Mouse (Mus musculus): ENCODE measurements around the gene Dnah11. TPM values are rescaled to one million over a fixed set of nuclear protein-coding genes. Genes with fewer than 3 reads are reported as not detected.

Gene Dnah11
- 0.38 and 0.39 TPM in 2 replicates for polyA plus RNA-seq (2012; rRNA removed)
- polyA plus RNA-seq (2014; fragmentation: Nextera tagmentation; extraction: Ambion mirVana): 0.15 and 0.23 TPM in 2 replicates

DNA sequence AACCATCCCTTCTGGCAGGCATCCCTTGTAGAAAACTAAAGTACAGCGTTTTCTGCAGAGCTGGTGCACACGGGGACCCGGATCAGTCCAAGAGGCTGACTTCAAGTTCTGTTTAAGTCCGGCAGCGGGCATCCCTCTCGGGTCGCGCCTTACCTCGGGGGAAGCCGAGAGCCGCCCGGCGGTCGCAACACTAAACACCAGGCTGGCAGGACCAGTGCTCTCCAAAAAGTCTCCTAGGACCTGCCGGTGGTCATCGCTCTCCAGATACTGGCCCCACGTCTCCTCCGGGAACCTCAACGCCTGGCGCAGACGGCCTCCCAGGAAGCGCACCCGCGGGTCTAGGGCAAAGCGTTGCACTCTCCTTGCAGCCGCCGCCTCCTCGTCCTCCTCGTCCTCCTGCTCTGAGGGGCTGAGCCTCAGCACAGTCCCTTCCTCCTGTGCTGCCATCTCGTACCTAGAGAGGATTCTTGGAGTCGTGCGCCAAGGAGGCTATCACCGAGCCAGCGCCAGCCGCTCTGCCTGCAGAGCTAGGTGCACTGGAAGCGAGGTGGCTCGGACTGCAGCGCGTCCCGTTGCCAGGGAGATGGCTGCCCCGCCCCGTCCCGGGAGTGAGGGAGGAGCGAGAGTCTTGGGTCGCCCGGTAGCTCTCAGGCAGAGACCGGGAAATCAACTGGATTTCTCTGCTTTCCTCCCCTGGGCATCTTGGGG lies at the start of gene Dnah11:
Gene Dnah11, minus strand, starts transcription at position 658 of the 708 bp plus-strand sequence.
- Histone ChIP-seq H3K4me1 (ENCODE audit: control insufficient read depth, insufficient read depth, low read length) (peaks cover 5% of the 10 kb centered on the region; the same call in 1 of the 2 replicates), H3K27ac (replicated peaks; ENCODE audit: low read depth, low read length) (no peak within 1 kb of the TSS), H3K36me3 (ENCODE audit: control insufficient read depth, insufficient read depth, low read length) (no peaks in the 10 kb centered on the region), H3K9me3 (ENCODE audit: control insufficient read depth, low read length) (no peaks in the 10 kb centered on the region), H3K4me3 (replicated peaks; ENCODE audit: low read length) (peak within 1 kb of the TSS; percentile 38), H3K4me2 (replicated peaks; ENCODE audit: low read depth, low read length, severe bottlenecking) (peak within 1 kb of the TSS; percentile 65), H3K9ac (ENCODE audit: low read depth, low read length, severe bottlenecking) (peak within 1 kb of the TSS; percentile 4; the same call in 1 of the 2 replicates), H3K27me3 (ENCODE audit: control insufficient read depth, insufficient read depth, low read length) (peaks cover 19% of the 10 kb centered on the region)
- WGBS: under 1% methylated on average over 47 of the region's 47 CpGs
- 0 out of 2 replicates have a peak, but pooled peaks have one; percentile 13 for TF ChIP-seq POLR2A (IDR thresholded peaks at IDR 0.05; ENCODE audit: borderline replicate concordance, extremely low read depth, insufficient read depth, insufficient read length)
- ATAC-seq (ENCODE audit: low FRiP score, low read depth): peak; percentile 82
- peak; percentile 61 for DNase-seq (ENCODE audit: low spot score)

- 51% methylated on average over 3 of the region's 3 CpGs for WGBS
- ATAC-seq (ENCODE audit: low FRiP score, low read depth) (no peak), DNase-seq (ENCODE audit: low spot score) (no peak)
- Histone ChIP-seq H3K4me2 (replicated peaks; ENCODE audit: low read depth, low read length, severe bottlenecking) (no peak overlapping the region), H3K36me3 (ENCODE audit: control insufficient read depth, insufficient read depth, low read length) (no peaks in the 10 kb centered on the region), H3K9me3 (ENCODE audit: control insufficient read depth, low read length) (no peaks in the 10 kb centered on the region), H3K27me3 (ENCODE audit: control insufficient read depth, insufficient read depth, low read length) (no peaks in the 10 kb centered on the region), H3K4me3 (replicated peaks; ENCODE audit: low read length) (no peak overlapping the region), H3K9ac (ENCODE audit: low read depth, low read length, severe bottlenecking) (no peak overlapping the region), H3K27ac (replicated peaks; ENCODE audit: low read depth, low read length) (no peak overlapping the region), H3K4me1 (ENCODE audit: control insufficient read depth, insufficient read depth, low read length) (no peaks in the 10 kb centered on the region)
- TF ChIP-seq POLR2A (IDR thresholded peaks at IDR 0.05; ENCODE audit: borderline replicate concordance, extremely low read depth, insufficient read depth, insufficient read length): no peak
These were observed 22.3 kb upstream of the Dnah11 start for GRCm38 (mm10) chr12:118221182-118221581.

DNA sequence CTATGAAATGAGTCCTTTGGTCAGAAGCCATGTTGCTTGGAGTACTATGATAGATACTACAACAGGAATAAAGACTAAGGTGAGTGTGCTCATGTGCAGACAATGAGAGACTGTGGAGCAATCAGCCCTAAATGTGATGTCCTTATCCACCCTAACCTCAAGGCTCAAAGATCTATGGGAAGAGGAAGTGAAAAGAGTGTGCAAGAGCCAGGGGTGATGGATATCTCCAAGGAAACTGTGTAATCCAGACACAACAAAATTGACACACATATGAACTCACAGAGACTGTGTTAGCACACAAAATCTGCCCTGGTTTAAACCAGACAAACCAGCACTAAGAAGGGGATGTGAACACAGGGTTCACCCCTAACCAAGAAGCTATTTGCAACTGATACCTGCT lies 21.2 kb upstream of the Dnah11 start:
- no peaks in the 10 kb centered on the region for H3K36me3 ChIP-seq (ENCODE audit: control insufficient read depth, insufficient read depth, low read length)
- H3K9me3 ChIP-seq (ENCODE audit: control insufficient read depth, low read length): no peaks in the 10 kb centered on the region
- no peak for TF ChIP-seq POLR2A (IDR thresholded peaks at IDR 0.05; ENCODE audit: borderline replicate concordance, extremely low read depth, insufficient read depth, insufficient read length)

DNA sequence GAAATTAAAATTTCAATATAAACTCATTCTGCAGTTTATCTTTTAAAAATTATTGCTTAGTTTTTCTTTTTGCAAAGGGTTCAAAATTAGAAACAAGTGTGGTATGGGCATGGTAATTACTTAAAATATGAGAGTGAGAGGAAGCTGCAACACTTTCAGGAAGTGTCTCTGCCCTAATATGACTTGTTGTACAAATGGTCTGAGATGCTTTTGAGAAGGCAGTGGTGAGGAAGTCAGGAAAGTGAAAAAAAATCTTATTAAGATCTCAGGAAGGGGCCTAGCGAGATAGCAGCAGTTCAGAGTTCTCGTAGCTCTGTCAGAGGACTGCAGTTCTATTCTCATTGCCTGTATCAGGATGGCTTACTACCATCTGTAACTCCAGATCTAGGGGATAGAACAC lies 13.3 kb upstream of the Dnah11 start:
- no peaks in the 10 kb centered on the region for H3K36me3 ChIP-seq (ENCODE audit: control insufficient read depth, insufficient read depth, low read length)
- WGBS: 85% methylated on average over 2 of the region's 2 CpGs
- no peak overlapping the region for H3K4me2 ChIP-seq (replicated peaks; ENCODE audit: low read depth, low read length, severe bottlenecking)
- no peaks in the 10 kb centered on the region for H3K27me3 ChIP-seq (ENCODE audit: control insufficient read depth, insufficient read depth, low read length)
- H3K27ac ChIP-seq (replicated peaks; ENCODE audit: low read depth, low read length): no peak overlapping the region
- no peaks in the 10 kb centered on the region for H3K4me1 ChIP-seq (ENCODE audit: control insufficient read depth, insufficient read depth, low read length)
- no peak for TF ChIP-seq POLR2A (IDR thresholded peaks at IDR 0.05; ENCODE audit: borderline replicate concordance, extremely low read depth, insufficient read depth, insufficient read length)
- DNase-seq (ENCODE audit: low spot score) (no peak), ATAC-seq (ENCODE audit: low FRiP score, low read depth) (no peak)
- H3K9ac ChIP-seq (ENCODE audit: low read depth, low read length, severe bottlenecking): no peak overlapping the region
- no peak overlapping the region for H3K4me3 ChIP-seq (replicated peaks; ENCODE audit: low read length)
- no peaks in the 10 kb centered on the region for H3K9me3 ChIP-seq (ENCODE audit: control insufficient read depth, low read length)

More for the DNA sequence above, 21.2 kb upstream of the Dnah11 start:
- Histone ChIP-seq H3K27me3 (ENCODE audit: control insufficient read depth, insufficient read depth, low read length) (no peaks in the 10 kb centered on the region), H3K4me3 (replicated peaks; ENCODE audit: low read length) (no peak overlapping the region), H3K9ac (ENCODE audit: low read depth, low read length, severe bottlenecking) (no peak overlapping the region), H3K4me2 (replicated peaks; ENCODE audit: low read depth, low read length, severe bottlenecking) (no peak overlapping the region), H3K27ac (replicated peaks; ENCODE audit: low read depth, low read length) (no peak overlapping the region), H3K4me1 (ENCODE audit: control insufficient read depth, insufficient read depth, low read length) (no peaks in the 10 kb centered on the region)
- ATAC-seq (ENCODE audit: low FRiP score, low read depth) (no peak), DNase-seq (ENCODE audit: low spot score) (no peak)

- WGBS: 69% methylated on average over 2 of the region's 2 CpGs
- H3K4me2 ChIP-seq (replicated peaks; ENCODE audit: low read depth, low read length, severe bottlenecking): no peak overlapping the region
- H3K9ac ChIP-seq (ENCODE audit: low read depth, low read length, severe bottlenecking): no peak overlapping the region
- H3K4me1 ChIP-seq (ENCODE audit: control insufficient read depth, insufficient read depth, low read length): peaks cover 5% of the 10 kb centered on the region; the same call in 1 of the 2 replicates
- H3K9me3 ChIP-seq (ENCODE audit: control insufficient read depth, low read length): no peaks in the 10 kb centered on the region
- TF ChIP-seq POLR2A (IDR thresholded peaks at IDR 0.05; ENCODE audit: borderline replicate concordance, extremely low read depth, insufficient read depth, insufficient read length): no peak
- peaks cover 19% of the 10 kb centered on the region for H3K27me3 ChIP-seq (ENCODE audit: control insufficient read depth, insufficient read depth, low read length)
- DNase-seq (ENCODE audit: low spot score) (no peak), ATAC-seq (ENCODE audit: low FRiP score, low read depth) (no peak)
- no peak overlapping the region for H3K4me3 ChIP-seq (replicated peaks; ENCODE audit: low read length)
- no peak overlapping the region for H3K27ac ChIP-seq (replicated peaks; ENCODE audit: low read depth, low read length)
- H3K36me3 ChIP-seq (ENCODE audit: control insufficient read depth, insufficient read depth, low read length): no peaks in the 10 kb centered on the region
These were observed 2.3 kb downstream of the Dnah11 start for GRCm38 (mm10) chr12:118196583-118196982.
